In genomic region chr7:145056320-145056719, GRCm38 (mm10) we compare ENCODE assay signal across 11 mouse cellular contexts.
DNase-seq lines count a peak whose midpoint lies in the region; ATAC-seq and TF ChIP-seq lines count a peak whose summit lies in the region.
"Had no signal": no experiment of that assay in that cellular context is flagged by ENCODE, and none has a peak within 500 bp of the region (broad histone marks: within the 10 kb centered on the region; RNA-seq: fewer than 3 reads in every experiment).

No protein-coding gene starts in this region.

- H3K36me3 ChIP-seq in limb, embryonic 11.5 days (ENCODE audit: control insufficient read depth, insufficient read depth, low read length): no peaks in the 10 kb centered on the region
- H3K36me3 ChIP-seq in limb, embryonic 10.5 days: no peaks in the 10 kb centered on the region
- no peaks in the 10 kb centered on the region for H3K36me3 ChIP-seq in kidney, embryonic 15.5 days
- no peaks in the 10 kb centered on the region for H3K36me3 ChIP-seq in hindbrain, embryonic 10.5 days
- H3K36me3 ChIP-seq: hindbrain, embryonic 15.5 days had no signal

- no peaks in the 10 kb centered on the region for H3K27me3 ChIP-seq in limb, embryonic 11.5 days (ENCODE audit: control insufficient read depth, insufficient read depth, low read length)
- no peaks in the 10 kb centered on the region for H3K27me3 ChIP-seq in limb, embryonic 10.5 days (ENCODE audit: low read depth, poor library complexity, severe bottlenecking)
- no peaks in the 10 kb centered on the region for H3K27me3 ChIP-seq in kidney, embryonic 15.5 days
- H3K27me3 ChIP-seq in hindbrain, embryonic 10.5 days (ENCODE audit: insufficient read depth, poor library complexity, severe bottlenecking): no peaks in the 10 kb centered on the region
- H3K27me3 ChIP-seq: hindbrain, embryonic 15.5 days had no signal

- H3K27ac ChIP-seq in limb, embryonic 11.5 days (replicated peaks; ENCODE audit: low read depth, low read length): no peak overlapping the region
- H3K27ac ChIP-seq in limb, embryonic 10.5 days: no peak overlapping the region
- H3K27ac ChIP-seq in kidney, embryonic 15.5 days: no peak overlapping the region
- no peak overlapping the region for H3K27ac ChIP-seq in gastrocnemius, adult 2 months
- no peak overlapping the region for H3K27ac ChIP-seq in hindbrain, embryonic 10.5 days
- H3K27ac ChIP-seq: hindbrain, embryonic 15.5 days; left cerebral cortex, adult 2 months had no signal

- H3K9ac ChIP-seq in limb, embryonic 11.5 days (ENCODE audit: low read length): no peak overlapping the region
- H3K9ac ChIP-seq in kidney, embryonic 15.5 days: no peak overlapping the region
- H3K9ac ChIP-seq: hindbrain, embryonic 15.5 days had no signal

- no peak for TF ChIP-seq CTCF in gastrocnemius, adult 2 months (IDR thresholded peaks at IDR 0.05)

- no peaks in the 10 kb centered on the region for H3K9me3 ChIP-seq in limb, embryonic 11.5 days (ENCODE audit: control insufficient read depth, low read length)
- peaks cover 4% of the 10 kb centered on the region; the same call in 1 of the 2 replicates for H3K9me3 ChIP-seq in limb, embryonic 10.5 days (replicated peaks)
- no peaks in the 10 kb centered on the region for H3K9me3 ChIP-seq in kidney, embryonic 15.5 days (replicated peaks)
- H3K9me3 ChIP-seq in hindbrain, embryonic 10.5 days: peaks cover 9% of the 10 kb centered on the region; the same call in 1 of the 2 replicates

- intact Hi-C loops in gastrocnemius, adult 2 months (cut with DNase I): no loop called here

- 46% methylated on average over 7 of the region's 7 CpGs for WGBS in limb, embryonic 11.5 days
- WGBS in limb, embryonic 10.5 days: 55% methylated on average over 7 of the region's 7 CpGs
- 37% methylated on average over 7 of the region's 7 CpGs for WGBS in kidney, embryonic 15.5 days
- 68% methylated on average over 7 of the region's 7 CpGs for WGBS in hindbrain, embryonic 10.5 days

- peak; percentile 34 for DNase-seq in limb, embryonic 11.5 days (ENCODE audit: low spot score)
- no peak for DNase-seq in limb, embryonic 10.5 days (ENCODE audit: low spot score)
- peak; percentile 19 for DNase-seq in ZHBTc4 (ENCODE audit: low read depth, low spot score)
- peak; percentile 41 for DNase-seq in lung, postnatal 10 days
- no peak for DNase-seq in gastrocnemius, adult 2 months
- DNase-seq in hindbrain, embryonic 10.5 days (ENCODE audit: low spot score): no peak
- DNase-seq in embryo, embryonic 10 days (ENCODE audit: low spot score): no peak
- DNase-seq: adrenal gland, adult 2 months had no signal

- H3K4me1 ChIP-seq in limb, embryonic 11.5 days (ENCODE audit: control insufficient read depth, insufficient read depth, low read length): no peaks in the 10 kb centered on the region
- peaks cover 5% of the 10 kb centered on the region; the same call in 1 of the 2 replicates for H3K4me1 ChIP-seq in limb, embryonic 10.5 days
- peaks cover 8% of the 10 kb centered on the region for H3K4me1 ChIP-seq in kidney, embryonic 15.5 days
- peaks cover 6% of the 10 kb centered on the region; the same call in 1 of the 2 replicates for H3K4me1 ChIP-seq in hindbrain, embryonic 10.5 days (replicated peaks)
- H3K4me1 ChIP-seq: hindbrain, embryonic 15.5 days had no signal

- no peak overlapping the region for H3K4me3 ChIP-seq in limb, embryonic 11.5 days (ENCODE audit: low read depth, low read length)
- H3K4me3 ChIP-seq in limb, embryonic 10.5 days: no peak overlapping the region
- H3K4me3 ChIP-seq in kidney, embryonic 15.5 days (replicated peaks): no peak overlapping the region
- no peak overlapping the region for H3K4me3 ChIP-seq in gastrocnemius, adult 2 months
- H3K4me3 ChIP-seq in hindbrain, embryonic 10.5 days: no peak overlapping the region
- H3K4me3 ChIP-seq: hindbrain, embryonic 15.5 days; left cerebral cortex, adult 2 months had no signal

- ATAC-seq in limb, embryonic 11.5 days (ENCODE audit: insufficient number of reproducible peaks, low FRiP score, low TSS enrichment, low read depth): no peak
- ATAC-seq in kidney, embryonic 15.5 days (replicated peaks; ENCODE audit: low FRiP score): peak; percentile 57

- no peak overlapping the region for H3K4me2 ChIP-seq in limb, embryonic 11.5 days (ENCODE audit: low read depth, severe bottlenecking)
- H3K4me2 ChIP-seq in kidney, embryonic 15.5 days: no peak overlapping the region
- H3K4me2 ChIP-seq: hindbrain, embryonic 15.5 days had no signal

Comparison
In these comparisons a context has a peak if more than half of its experiments do, and no peak if none do; other contexts are left out.
1. DNase-seq: peak in limb, embryonic 11.5 days (single experiment), ZHBTc4 (single experiment) and lung, postnatal 10 days (single experiment); none in limb, embryonic 10.5 days (single experiment), gastrocnemius, adult 2 months (single experiment), hindbrain, embryonic 10.5 days (single experiment) and embryo, embryonic 10 days (single experiment).